ENCODE assay signal across 7 mouse cellular contexts in the genomic region with DNA sequence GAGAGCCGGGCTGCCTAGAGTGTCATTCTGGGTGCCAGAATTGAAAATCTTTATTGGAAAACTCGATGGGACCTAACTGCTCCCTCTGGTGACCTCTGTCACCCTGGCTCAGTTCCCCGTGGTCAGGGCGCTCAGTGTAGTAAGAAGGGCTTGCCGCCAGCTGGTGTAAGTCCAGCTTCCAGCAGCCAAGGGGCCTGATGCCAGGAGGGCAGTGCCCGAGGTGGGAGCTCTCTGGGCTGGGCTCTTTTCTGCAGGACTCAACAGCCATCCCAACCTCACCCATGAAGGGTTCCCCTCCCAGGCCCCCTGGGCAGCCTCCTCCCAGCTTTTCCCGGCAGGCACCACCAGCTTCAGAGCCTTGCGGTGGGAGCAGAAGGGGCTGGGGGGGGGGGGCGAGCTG. TPM values are rescaled to one million over a fixed set of nuclear protein-coding genes. Genes with fewer than 3 reads are reported as not detected.
DNase-seq lines count a peak whose midpoint lies in the region; ATAC-seq and TF ChIP-seq lines count a peak whose summit lies in the region.

No protein-coding gene starts in this region.

- peak; percentile 10 for DNase-seq in right cerebral cortex, adult 18-20 months
- no peak for DNase-seq in right cerebral cortex, postnatal 25 days
- DNase-seq in forebrain, postnatal 0 days: peak; percentile 52
- no peak for DNase-seq in hindbrain, embryonic 14.5 days (ENCODE audit: low spot score)
- DNase-seq in left cerebral cortex, postnatal 4 days: peak; percentile 72
- DNase-seq in right cerebral cortex, postnatal 10 days (ENCODE audit: low spot score in 2 of 2): peak; percentile 55 to 67
- DNase-seq in frontal cortex, postnatal 14 days (ENCODE audit: low spot score in 2 of 2): no peak

- no peaks in the 10 kb centered on the region for H3K4me1 ChIP-seq in forebrain, postnatal 0 days (ENCODE audit: insufficient read depth)
- H3K4me1 ChIP-seq in hindbrain, embryonic 14.5 days (replicated peaks; ENCODE audit: control insufficient read depth, insufficient read depth, low read length): peaks cover 7% of the 10 kb centered on the region; the same call in 1 of the 2 replicates

- no peak overlapping the region for H3K4me2 ChIP-seq in forebrain, postnatal 0 days (ENCODE audit: low read depth)
- H3K4me2 ChIP-seq in hindbrain, embryonic 14.5 days (replicated peaks): no peak overlapping the region

- no peak overlapping the region for H3K4me3 ChIP-seq in forebrain, postnatal 0 days (ENCODE audit: low read depth, low read length)
- H3K4me3 ChIP-seq in hindbrain, embryonic 14.5 days (replicated peaks; ENCODE audit: low read length): no peak overlapping the region

- peak; percentile 12; the same call in 1 of the 2 replicates for ATAC-seq in forebrain, postnatal 0 days
- ATAC-seq in hindbrain, embryonic 14.5 days (ENCODE audit: low FRiP score): peak; percentile 34; the same call in 1 of the 2 replicates

- no peaks in the 10 kb centered on the region; the same call in 1 of the 2 replicates for H3K27me3 ChIP-seq in forebrain, postnatal 0 days (ENCODE audit: insufficient read depth, low read length)
- peaks cover 42% of the 10 kb centered on the region for H3K27me3 ChIP-seq in hindbrain, embryonic 14.5 days (ENCODE audit: control insufficient read depth, insufficient read depth, low read length)

- no peak overlapping the region for H3K27ac ChIP-seq in forebrain, postnatal 0 days (ENCODE audit: low read depth, low read length)
- no peak overlapping the region for H3K27ac ChIP-seq in hindbrain, embryonic 14.5 days

- TF ChIP-seq CTCF in forebrain, postnatal 0 days (IDR thresholded peaks at IDR 0.05; ENCODE audit: low read depth): no peak

- no peaks in the 10 kb centered on the region for H3K36me3 ChIP-seq in forebrain, postnatal 0 days (ENCODE audit: insufficient read depth)
- H3K36me3 ChIP-seq in hindbrain, embryonic 14.5 days (replicated peaks; ENCODE audit: control insufficient read depth, insufficient read depth): no peaks in the 10 kb centered on the region

- H3K9ac ChIP-seq in forebrain, postnatal 0 days: no peak overlapping the region
- no peak overlapping the region for H3K9ac ChIP-seq in hindbrain, embryonic 14.5 days

- intact Hi-C loops in left cerebral cortex, postnatal 4 days (cut with DNase I): no loop called here

- H3K9me3 ChIP-seq in forebrain, postnatal 0 days (ENCODE audit: low read length): no peaks in the 10 kb centered on the region
- H3K9me3 ChIP-seq in hindbrain, embryonic 14.5 days (ENCODE audit: control insufficient read depth, low read length): no peaks in the 10 kb centered on the region

- WGBS in forebrain, postnatal 0 days: 35% methylated on average over 9 of the region's 9 CpGs
- 51% methylated on average over 8 of the region's 9 CpGs for WGBS in hindbrain, embryonic 14.5 days

RNA-seq across cellular contexts. Expression of a gene that starts 42.0 kb away (rescaled TPM):
- total RNA-seq in forebrain, postnatal 0 days (2014; rRNA removed): 1.2 and 3.1 TPM in 2 replicates
- 0.65 and 1.1 TPM in 2 replicates for polyA plus RNA-seq in forebrain, postnatal 0 days (2015; fragmentation: Nextera tagmentation; extraction: Ambion mirVana)
- polyA plus RNA-seq in hindbrain, embryonic 14.5 days (2014; fragmentation: Nextera tagmentation; extraction: Ambion mirVana): 6.6 and 7.1 TPM in 2 replicates
- total RNA-seq in left cerebral cortex, postnatal 4 days (2021): 1 to 10 TPM; 1.1 to 2.4 TPM

Comparison
In these comparisons a context has a peak if more than half of its experiments do, and no peak if none do; other contexts are left out.
1. DNase-seq: peak in right cerebral cortex, adult 18-20 months (single experiment), forebrain, postnatal 0 days (single experiment), left cerebral cortex, postnatal 4 days (single experiment) and right cerebral cortex, postnatal 10 days (2 of 2); none in right cerebral cortex, postnatal 25 days (single experiment), hindbrain, embryonic 14.5 days (single experiment) and frontal cortex, postnatal 14 days (0 of 2).